Mouse (Mus musculus): Measurements from ENCODE around the gene Cep57l1. TPM values are rescaled to one million over a fixed set of nuclear protein-coding genes. Genes with fewer than 3 reads are reported as not detected.
"Not testable (repeated sequence)": the region's sequence is repeated elsewhere in the genome, so short reads cannot be mapped to it uniquely, and the experiment has no call there.

Gene Cep57l1
- 1 to 10 TPM; 6.9 to 8.9 (median 8.4) TPM for total RNA-seq (2022)

DNA sequence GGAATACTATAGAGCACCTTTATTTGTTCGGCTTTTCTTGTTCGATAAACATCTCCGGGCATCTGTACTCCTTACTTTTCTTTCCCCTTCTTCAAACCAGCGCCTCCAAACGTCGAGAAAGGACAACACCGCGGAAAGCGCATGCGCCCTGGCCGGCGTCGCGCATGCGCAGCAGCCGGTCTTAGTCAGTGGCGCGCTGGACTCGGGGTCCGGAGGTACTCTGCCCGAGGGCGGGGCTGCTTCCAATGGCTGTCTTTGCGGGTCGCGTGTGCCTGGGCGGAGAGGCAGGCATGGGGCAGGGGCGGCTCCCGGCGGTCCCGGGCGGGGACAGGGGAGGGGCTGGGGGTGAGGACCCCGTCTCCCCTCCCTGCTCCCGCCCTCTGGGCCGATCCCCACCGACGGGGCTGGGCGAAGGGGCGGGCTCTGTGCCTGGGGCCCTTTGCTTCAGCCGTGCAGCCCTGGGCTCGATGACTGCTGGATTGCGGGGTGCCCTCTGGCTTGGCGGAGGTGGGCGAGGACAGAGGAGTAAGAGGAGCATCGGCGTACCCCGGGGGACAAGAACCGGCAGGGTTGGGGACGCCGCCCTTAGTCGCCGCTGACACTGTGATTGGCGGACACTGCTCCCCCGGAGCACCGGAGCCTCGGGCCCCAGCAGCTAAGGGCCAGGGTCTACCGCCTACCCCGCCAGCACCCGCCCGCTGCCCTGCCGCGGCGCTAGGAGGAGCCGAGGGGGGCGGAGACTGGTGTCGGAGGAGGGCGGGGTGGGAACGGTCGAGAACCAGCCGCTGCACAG is at the start of gene Cep57l1, which contains the start of gene Sesn1:
Gene Cep57l1, minus strand, starts transcription at position 101 of the 793 bp plus-strand sequence.
Gene Sesn1, plus strand, starts transcription at position 165 of the 793 bp plus-strand sequence.
- DNase-seq (ENCODE audit: low spot score in 2 of 2), result peak; percentile 87 to 91

DNA sequence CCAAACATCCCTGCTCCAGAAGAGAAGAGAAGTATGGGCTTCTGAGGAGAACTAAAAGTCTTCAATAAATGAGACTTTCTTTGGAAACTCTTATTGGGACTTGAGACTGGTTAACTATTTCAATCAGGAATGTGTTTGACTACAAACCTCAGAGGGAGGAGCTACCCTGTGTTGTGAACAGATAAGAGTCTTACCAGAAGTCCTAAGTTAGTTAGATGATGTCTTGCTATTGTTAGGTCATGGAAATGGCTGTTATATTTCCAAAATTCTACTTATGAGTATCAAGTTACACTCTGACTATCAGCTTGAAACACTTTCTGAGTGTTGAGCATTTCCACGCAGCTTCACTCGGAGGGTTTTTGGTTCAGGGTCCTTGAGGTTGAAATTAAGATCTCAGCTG is 39.0 kb upstream of the Cep57l1 start:
- no peak for DNase-seq (ENCODE audit: low spot score in 2 of 2)

DNA sequence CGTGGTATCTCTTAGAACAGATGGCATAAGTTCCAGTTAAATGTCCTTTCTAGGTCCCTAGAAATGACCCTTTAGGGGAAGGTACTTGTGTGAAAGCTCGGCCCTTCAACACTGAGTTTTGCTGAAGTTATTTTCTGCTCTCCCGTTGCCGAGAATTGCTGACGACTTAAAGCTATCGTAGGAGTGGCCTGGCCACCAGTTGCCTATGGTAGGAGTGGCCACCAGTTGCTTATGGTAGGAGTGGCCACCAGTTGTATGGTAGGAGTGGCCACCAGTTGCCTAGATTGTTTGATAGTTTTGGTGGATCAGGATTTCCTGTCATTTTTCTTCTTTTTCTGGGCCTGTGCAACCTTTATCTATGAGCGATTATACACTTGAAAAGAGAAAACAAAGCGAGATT is 38.1 kb upstream of the Cep57l1 start:
- no peak for DNase-seq (ENCODE audit: low spot score in 2 of 2)

DNA sequence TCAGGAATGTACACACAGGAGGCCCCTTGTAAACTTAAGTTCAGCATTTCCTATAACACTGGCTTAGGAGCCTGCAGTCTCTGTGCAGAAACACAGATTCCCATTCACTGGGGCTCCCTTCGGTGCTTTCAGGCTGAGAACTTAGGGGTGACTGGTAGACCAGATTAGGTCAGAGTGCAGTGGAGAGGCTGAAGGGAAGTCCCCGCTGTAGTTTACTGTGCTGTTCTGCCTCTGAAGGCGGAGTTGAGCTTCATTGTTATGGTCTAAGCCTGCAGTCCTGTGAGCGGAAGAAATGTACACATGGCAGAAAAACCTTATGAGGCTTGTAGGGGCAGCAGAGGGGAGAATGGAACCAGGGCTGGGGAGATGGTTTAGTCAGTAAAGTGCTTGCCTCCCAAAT is 29.2 kb upstream of the Cep57l1 start:
- DNase-seq (ENCODE audit: low spot score in 2 of 2), result no peak

DNA sequence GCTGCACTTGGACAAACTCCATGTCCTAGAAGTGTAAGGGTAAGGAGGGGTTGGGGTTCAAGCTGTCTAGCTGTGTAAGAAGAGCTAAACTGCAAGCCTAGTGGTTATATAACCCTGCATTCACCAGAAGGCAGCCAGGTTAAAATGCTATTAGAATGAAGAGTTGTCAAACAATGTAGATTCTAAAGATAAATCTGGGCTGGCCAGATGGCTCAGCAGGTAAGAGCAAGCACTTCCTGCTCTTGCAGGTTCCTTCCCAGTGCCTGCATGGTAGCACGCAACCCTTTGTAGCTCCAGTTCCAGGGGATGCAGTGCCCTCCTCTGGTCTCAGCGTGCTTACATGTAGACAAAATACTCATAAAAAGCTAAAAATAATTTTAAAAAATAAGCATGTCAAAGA is 24.5 kb upstream of the Cep57l1 start:
- no peak for DNase-seq (ENCODE audit: low spot score in 2 of 2)

DNA sequence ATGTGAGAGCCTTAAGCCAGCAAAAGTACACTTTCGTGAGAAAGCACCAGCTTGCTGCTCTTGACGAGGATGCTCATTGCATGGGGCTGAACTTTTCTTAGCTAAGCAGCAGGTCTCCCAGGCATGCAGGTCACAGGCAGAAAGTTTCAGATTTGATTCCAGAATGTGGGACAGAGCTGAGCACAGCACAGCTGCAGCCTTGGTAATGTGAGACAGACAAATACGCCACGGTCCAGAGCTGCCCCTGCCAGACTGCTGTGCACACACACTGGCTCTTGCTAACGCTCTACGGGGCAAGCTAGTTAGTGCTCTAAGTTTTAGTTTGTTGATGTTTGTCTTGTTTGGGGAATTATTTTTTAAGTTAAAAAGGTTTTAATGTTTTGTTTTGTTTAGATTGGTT is 22.5 kb upstream of the Cep57l1 start:
- DNase-seq (ENCODE audit: low spot score in 2 of 2), result no peak

DNA sequence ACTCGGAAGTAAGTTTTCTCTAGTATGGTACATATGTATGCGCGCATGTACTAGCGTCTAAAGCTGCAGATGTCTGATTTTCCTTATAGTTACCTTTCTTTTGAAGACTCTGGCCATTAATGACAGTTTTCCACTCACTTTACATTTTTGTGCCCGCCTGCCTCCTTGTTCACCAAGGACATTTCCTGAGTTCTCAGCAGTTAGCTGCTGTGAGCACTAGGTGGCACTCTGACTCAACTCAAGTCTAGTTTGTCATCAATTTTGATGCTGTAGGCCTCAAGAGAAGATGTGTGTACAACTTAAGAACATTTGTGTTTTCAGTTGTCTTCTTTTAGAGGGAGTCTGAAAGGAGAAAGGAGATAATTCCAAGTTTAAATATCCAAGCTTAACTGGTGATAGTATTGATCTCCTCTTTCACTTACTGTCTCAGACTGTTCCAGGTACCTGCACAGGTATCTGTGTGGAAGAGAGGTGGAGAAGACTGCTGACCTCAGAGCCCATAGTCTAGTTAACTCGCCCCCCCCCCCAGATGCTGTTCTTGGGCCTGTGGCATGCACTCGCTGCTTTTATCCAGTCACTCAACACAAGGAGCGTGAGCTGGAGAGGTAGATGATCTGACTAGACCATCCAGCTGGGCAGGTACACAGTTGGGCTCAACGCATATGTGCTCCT is 21.3 kb upstream of the Cep57l1 start:
- peak in 1 of 2 experiments; percentile 47 for DNase-seq (ENCODE audit: low spot score in 2 of 2)

DNA sequence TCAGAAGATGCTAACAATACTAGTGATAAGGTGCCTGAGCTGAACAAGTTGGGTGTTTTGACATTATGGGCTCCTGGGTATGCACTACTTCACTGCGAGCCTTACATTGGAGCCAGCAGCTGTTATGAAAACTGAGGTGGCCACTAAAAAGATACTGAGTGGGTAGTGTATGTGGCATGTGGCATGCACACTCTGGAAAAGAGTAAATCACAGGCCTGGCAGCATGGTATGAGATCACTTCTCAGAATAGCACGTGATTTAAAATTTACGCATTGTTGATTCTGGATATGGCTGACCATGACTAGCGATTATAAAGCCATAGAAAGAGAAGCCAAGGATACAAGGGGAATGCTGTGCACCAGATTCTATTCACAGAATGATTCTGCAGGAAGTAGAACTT is 20.8 kb upstream of the Cep57l1 start:
- DNase-seq (ENCODE audit: low spot score in 2 of 2), result no peak

DNA sequence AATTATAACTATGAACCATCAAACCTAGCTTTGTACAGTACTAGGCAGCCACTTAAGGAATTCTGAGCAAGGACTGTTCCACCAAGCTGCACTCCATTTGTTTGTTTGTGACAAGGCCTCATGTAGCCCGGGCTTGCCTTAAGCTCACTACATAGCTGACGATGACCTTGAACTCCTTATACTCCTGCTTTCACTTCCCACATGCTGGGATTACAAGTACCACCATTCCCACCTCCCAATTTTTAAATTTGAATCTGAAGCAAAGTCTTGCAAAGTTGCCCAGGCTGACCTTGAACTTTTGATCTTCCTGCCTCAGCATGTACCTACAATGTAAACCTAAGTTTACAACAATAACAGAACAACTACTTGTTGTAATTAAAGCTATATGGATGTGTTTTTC is 20.3 kb upstream of the Cep57l1 start:
- no peak for DNase-seq (ENCODE audit: low spot score in 2 of 2)

DNA sequence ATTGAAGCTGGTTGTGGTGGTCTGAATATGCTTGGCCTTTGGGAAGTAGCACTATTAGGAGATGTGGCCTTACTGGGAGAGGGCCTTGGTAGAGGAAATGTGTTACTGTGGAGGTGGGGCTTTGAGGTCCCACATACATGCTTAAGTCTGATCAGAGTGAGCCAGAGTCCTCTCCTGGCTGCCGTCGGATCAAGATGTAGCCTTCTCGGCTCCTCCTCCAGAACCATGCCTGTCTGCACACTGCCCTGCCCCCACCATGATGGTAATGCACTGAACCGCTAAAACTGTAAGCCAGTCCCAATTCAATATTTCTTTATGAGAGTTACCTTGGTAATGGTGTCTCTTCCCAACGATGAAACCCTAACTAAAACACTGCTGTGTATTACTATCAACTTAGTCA is 19.5 kb upstream of the Cep57l1 start:
- no peak for DNase-seq (ENCODE audit: low spot score in 2 of 2)

DNA sequence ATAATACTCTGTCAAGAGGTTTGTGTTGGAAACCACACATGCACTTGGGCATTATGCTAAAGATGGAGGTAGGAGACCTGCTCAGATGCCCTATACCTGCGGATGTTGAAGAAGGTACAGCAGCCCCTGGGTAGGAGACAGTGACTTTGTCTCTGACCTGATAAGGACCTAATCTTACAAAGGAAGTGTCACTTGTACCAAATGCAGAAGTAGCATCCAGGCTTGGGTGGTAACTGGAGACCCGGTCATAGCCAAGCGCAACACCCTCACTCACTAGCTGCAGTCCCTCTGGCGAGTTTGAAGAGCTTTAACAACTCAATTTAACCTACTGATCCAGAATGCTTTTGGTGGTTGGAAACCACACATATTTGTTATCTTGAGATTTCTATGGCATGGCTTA is 18.1 kb upstream of the Cep57l1 start:
- no peak for DNase-seq (ENCODE audit: low spot score in 2 of 2)

DNA sequence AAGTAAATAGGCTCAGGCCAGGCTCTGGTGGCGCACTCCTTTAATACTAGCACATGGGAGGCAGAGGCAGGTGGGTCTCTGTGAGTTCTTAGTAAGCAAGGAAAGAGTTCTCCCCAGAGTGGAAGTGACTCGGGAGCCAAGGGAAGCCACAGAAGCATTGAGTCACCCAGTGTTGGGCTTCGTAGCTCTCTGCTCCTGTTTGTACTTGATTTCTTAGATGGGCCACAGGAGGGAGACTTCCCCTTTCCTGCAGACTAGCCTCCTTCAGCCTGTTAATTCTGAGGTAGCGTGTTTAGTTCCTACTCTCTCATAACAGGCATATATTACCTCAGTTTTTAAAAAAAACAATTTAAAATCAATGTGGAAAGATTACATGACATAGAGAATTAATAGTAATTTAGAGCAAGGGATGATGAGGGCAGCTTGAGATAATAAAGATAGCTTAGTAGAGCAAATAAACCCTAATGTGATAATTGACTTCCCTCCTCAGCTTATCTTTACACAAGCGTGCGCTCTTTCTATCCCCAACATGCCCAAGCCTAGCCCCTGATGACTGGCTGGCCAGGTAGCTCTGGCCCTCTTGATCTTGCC is 16.9 kb upstream of the Cep57l1 start:
- DNase-seq (ENCODE audit: low spot score in 2 of 2), result no peak

DNA sequence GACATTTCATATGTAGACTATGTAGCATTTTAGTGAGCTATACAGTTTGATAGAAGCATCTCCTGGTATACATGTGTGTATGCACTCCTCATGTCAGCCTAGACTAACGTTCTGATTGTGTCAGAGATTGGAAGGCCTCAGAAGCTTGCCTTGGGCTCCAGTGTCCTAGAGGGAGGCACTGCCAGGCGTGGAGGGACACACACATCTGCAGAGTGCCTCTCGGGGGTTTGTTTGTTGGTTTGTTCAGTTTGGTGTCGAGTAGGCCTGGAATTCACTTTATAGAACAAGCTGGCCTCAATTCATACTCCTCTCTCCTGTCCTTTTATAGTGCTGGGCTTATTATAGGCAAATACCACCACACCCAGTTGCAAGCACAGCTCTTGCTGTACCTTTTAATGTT is 16.3 kb upstream of the Cep57l1 start:
- no peak for DNase-seq (ENCODE audit: low spot score in 2 of 2)

DNA sequence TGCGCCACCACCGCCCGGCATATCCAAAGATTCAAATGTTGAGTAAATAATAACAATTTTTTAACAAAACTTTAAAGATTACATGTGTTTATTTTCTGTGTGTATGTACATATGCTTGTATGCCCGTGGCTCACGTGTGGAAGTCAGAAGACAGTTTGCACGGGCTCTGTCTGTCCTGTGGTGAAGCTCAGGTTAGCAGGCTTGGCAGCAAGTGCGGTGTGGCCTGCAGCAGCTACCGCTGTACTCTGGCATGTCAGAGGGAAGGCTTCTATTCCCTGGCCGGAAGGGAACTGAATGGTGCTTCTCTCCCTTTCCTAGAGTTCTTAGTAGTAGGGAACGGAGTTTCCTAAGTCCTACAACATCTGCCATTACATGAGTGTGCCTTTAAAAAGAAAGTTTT is 15.4 kb upstream of the Cep57l1 start:
- no peak for DNase-seq (ENCODE audit: low spot score in 2 of 2)

DNA sequence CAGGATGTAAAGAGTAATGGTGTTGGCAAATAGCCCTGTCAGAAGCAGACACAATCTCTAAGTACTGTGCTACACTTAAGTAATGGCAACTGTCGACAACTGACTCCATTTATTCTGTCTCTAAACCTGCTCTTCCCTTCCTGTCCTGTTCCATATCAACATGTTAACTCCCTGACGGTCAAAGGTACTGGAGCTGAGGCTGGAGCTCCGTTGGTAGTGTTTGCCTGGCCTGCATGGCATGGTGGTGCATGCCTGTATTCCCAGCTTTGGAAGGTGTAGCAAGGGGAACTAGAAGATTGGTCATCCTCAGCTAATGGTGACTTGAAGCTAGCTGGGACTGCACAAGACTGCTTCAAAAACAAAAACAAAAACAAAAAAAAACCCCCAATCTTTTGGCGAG is 14.2 kb upstream of the Cep57l1 start:
- DNase-seq (ENCODE audit: low spot score in 2 of 2), result no peak

DNA sequence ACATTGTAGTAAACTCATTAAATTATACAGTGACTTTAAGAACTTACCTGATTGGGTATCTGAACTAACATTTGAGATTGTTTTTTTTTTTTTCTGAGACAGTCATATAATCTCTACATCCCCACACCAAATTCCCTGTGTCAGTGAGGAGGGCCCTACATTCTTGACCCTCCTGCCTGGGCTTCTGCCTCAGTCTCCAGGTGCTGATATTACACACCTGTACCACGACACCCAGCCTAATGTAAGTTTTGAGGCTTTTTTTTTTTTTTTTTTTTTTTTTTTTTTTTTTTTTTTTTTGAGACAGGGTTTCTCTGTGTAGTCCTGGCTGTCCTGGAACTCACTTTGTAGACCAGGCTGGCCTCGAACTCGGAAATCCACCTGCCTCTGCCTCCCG is 13.6 kb upstream of the Cep57l1 start:
- DNase-seq (ENCODE audit: low spot score in 2 of 2), result not testable (repeated sequence)

DNA sequence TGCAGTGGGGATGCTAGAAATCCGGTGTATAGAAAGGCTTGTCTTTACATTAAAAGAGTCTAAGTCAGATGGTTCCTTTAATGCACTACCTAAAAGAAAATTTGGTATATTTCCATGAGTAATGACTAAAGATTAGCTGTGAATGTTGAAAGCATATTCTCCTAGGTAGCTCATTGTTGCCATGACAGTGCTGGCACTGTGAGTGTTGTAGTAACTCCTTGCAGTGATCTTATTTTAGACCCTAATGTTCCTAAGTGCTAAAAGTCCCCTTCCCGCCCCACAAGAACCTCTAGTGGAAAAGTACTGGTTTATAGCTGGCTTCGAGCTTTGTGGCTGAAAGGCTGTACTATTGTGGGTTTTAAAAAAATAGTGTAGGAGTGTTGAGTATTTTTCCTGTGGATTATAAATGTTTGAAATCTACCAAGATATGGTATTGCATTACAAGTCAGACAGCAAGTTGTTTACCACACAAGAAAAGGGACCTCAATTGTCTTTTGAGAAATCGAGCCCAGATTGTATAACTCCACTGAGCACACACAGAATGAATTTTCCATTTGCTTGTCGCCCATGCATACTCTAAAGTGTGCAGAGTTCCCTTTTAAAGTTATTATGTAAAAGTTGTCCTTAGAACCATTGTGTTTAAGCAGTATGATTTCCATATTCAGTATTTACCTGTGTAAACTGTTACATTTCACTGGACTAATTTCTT is 13.1 kb upstream of the Cep57l1 start:
- DNase-seq (ENCODE audit: low spot score in 2 of 2), result peak in 1 of 2 experiments; percentile 48

DNA sequence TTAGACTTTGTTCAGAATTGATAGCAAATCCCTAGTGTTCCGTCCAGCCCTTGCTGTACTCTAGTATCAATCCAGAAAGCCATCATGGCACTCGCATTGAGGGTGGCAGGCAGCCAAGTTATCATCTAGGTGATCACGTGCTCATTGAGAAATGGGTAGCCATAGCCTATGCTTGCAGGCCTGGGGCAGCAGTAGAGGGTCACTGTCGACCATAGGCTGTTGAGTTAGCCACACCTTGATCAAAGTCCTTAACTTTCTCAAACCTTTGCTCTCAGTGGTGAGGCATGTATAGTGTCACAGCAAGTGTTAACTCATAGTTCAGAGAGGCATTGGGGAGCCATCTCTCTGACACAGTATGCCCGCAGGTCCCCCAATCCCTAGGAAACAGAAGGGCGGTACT is 11.5 kb upstream of the Cep57l1 start:
- DNase-seq (ENCODE audit: low spot score in 2 of 2), result no peak

DNA sequence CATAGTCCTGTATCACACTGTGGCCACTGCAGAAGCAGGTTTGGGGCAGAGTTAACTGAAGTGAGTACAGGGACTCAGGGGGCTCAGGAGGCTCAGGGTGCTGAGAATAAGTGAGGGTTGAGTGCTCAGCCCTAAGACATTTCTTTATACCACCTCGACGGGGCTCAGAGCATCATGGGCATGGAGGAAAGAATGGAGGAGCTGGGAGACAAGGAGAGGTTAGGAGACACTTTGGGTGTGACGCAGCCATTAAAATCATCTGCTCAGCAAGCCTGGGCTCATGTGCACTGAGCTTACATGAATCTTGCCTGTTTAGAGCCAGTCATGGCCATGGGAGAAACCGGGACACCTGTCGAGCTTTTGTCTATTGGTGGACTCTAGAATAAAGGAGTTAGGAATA is 10.7 kb upstream of the Cep57l1 start:
- no peak for DNase-seq (ENCODE audit: low spot score in 2 of 2)

DNA sequence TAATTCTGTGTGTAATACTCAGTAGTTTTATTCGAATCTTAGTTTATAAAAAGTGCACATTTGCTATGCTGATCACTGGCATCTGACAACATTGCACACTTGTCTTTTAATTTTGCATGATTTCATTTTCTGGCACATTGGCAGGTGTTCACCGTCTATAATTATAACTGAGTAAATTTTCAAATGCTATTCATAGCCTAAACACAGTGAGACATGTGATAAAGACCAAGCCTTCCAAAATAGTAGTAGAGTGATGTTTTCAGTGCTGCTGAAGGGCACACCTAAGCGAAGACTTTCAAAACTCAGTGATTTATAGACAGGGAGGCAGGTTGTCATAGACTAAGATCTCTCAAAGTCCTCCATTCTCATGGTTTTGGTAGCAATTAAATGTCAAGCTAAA is 9.6 kb upstream of the Cep57l1 start:
- no peak for DNase-seq (ENCODE audit: low spot score in 2 of 2)

DNA sequence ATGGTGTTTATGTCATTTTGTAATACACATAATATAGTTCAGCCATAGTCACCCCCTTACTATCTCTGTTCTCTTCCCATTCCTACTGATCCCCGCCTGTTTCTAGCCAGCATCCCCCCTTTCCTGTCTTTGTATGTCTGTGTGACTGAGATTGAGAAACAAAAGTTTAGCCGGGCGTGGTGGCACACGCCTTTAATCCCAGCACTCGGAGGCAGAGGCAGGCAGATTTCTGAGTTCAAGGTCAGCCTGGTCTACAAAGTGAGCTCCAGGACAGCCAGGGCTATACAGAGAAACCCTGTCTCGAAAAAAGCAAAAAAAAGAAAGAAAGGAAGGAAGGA is 9.0 kb upstream of the Cep57l1 start:
- DNase-seq (ENCODE audit: low spot score in 2 of 2), result not testable (repeated sequence)
